Mouse (Mus musculus): ENCODE measurements around the gene Rcsd1. TPM values are rescaled to one million over a fixed set of nuclear protein-coding genes. Genes with fewer than 3 reads are reported as not detected.

Rcsd1 gene
- total and polyA plus RNA-seq, 3 experiments, result 22.7 to 81.1 (median 35.7) TPM

GRCm38 (mm10) chr1:165614793-165615192 is 94.8 kb downstream of the Rcsd1 start:
- DNase-seq (ENCODE audit: extremely low read depth), result no peak
- in situ Hi-C loops (cut with MboI; ENCODE audit: low pct_ligation_motif_present, low pct_unique_long_range_greater_than_20kb, low sequenced_read_pairs), result no loop called here
- dilution Hi-C loops (cut with MboI; ENCODE audit: extremely low pct_ligation_motif_present, extremely low pct_unique_long_range_greater_than_20kb, low sequenced_read_pairs), result no loop called here
- no peaks in the 10 kb centered on the region for H3K79me2 ChIP-seq (replicated peaks; ENCODE audit: control insufficient read depth, extremely low read depth, insufficient read depth, poor library complexity, severe bottlenecking)
- no peak overlapping the region for H3K4me3 ChIP-seq (replicated peaks in 1 of 3; ENCODE audit: low read depth in 2 of 3, low read length in 2 of 3, poor library complexity in 1 of 3)
- peaks cover 0 to 2% of the 10 kb centered on the region in 2 experiments for H3K36me3 ChIP-seq (replicated peaks in 1 of 2; ENCODE audit: control insufficient read depth in 1 of 2, insufficient read depth in 1 of 2, low read length in 1 of 2)
- H3K4me1 ChIP-seq (ENCODE audit: control insufficient read depth in 1 of 2, insufficient read depth in 2 of 2), result peaks cover 2 to 23% of the 10 kb centered on the region in 2 experiments; a peak in 3 of 4 replicates
- no peak overlapping the region for H3K4me2 ChIP-seq (ENCODE audit: insufficient read depth, low read depth, poor library complexity, severe bottlenecking)
- TF ChIP-seq MAX (IDR thresholded peaks at IDR 0.05; ENCODE audit: low read length) (no peak), TCF12 (IDR thresholded peaks at IDR 0.05; ENCODE audit: low read depth, low read length) (no peak), MAZ (IDR thresholded peaks at IDR 0.05; ENCODE audit: low read depth, low read length) (no peak), JUN (IDR thresholded peaks at IDR 0.05; ENCODE audit: insufficient read depth, low read depth, low read length) (no peak), ZC3H11A (IDR thresholded peaks at IDR 0.05; ENCODE audit: low read depth, low read length) (no peak), GABPA (IDR thresholded peaks at IDR 0.05; ENCODE audit: insufficient replicate concordance, low read depth, low read length) (no peak)
- no peak overlapping the region for H3K27ac ChIP-seq (ENCODE audit: insufficient read depth, low read depth)
- no peaks in the 10 kb centered on the region for H3K9me3 ChIP-seq (replicated peaks; ENCODE audit: low read length)
- H3K9ac ChIP-seq (ENCODE audit: insufficient read depth, low read depth), result no peak overlapping the region
- H3K27me3 ChIP-seq (replicated peaks), result no peaks in the 10 kb centered on the region

GRCm38 (mm10) chr1:165613926-165614325 is 95.6 kb downstream of the Rcsd1 start:
- H3K9ac ChIP-seq (ENCODE audit: insufficient read depth, low read depth), result no peak overlapping the region
- no peak for DNase-seq (ENCODE audit: extremely low read depth)
- no peak overlapping the region for H3K4me2 ChIP-seq (ENCODE audit: insufficient read depth, low read depth, poor library complexity, severe bottlenecking)
- no peaks in the 10 kb centered on the region for H3K27me3 ChIP-seq (replicated peaks)
- H3K4me1 ChIP-seq (ENCODE audit: control insufficient read depth in 1 of 2, insufficient read depth in 2 of 2), result peaks cover 5 to 31% of the 10 kb centered on the region in 2 experiments
- no peaks in the 10 kb centered on the region for H3K79me2 ChIP-seq (replicated peaks; ENCODE audit: control insufficient read depth, extremely low read depth, insufficient read depth, poor library complexity, severe bottlenecking)
- H3K27ac ChIP-seq (ENCODE audit: insufficient read depth, low read depth), result no peak overlapping the region
- TF ChIP-seq RCOR1 (conservative IDR thresholded peaks at IDR 0.05; ENCODE audit: low read depth, low read length), result no peak
- no peak for TF ChIP-seq POLR2A (IDR thresholded peaks at IDR 0.05; ENCODE audit: low read depth, low read length)
- TF ChIP-seq SMC3 (IDR thresholded peaks at IDR 0.05; ENCODE audit: low read depth, low read length), result no peak
- TF ChIP-seq ELF1 (IDR thresholded peaks at IDR 0.05; ENCODE audit: low read depth, low read length), result no peak
- TF ChIP-seq CHD1 (IDR thresholded peaks at IDR 0.05; ENCODE audit: low read depth, low read length), result no peak
- no peak for TF ChIP-seq PAX5 (IDR thresholded peaks at IDR 0.05; ENCODE audit: low read length)
- no peak for TF ChIP-seq IRF4 (IDR thresholded peaks at IDR 0.05; ENCODE audit: low read depth, low read length)
- TF ChIP-seq ZC3H11A (IDR thresholded peaks at IDR 0.05; ENCODE audit: low read depth, low read length), result no peak
- TF ChIP-seq MAFK (IDR thresholded peaks at IDR 0.05; ENCODE audit: insufficient replicate concordance, low read length), result no peak
- no peak for TF ChIP-seq NELFE (IDR thresholded peaks at IDR 0.05; ENCODE audit: low read depth, low read length)
- no peak for TF ChIP-seq SIN3A (IDR thresholded peaks at IDR 0.05; ENCODE audit: low read length)
- no peak for TF ChIP-seq JUN (IDR thresholded peaks at IDR 0.05; ENCODE audit: insufficient read depth, low read depth, low read length)
- no peak for TF ChIP-seq MAX (IDR thresholded peaks at IDR 0.05; ENCODE audit: low read length)
- TF ChIP-seq USF2 (conservative IDR thresholded peaks at IDR 0.05; ENCODE audit: low read depth, low read length), result no peak
- no peak for TF ChIP-seq JUND (conservative IDR thresholded peaks at IDR 0.05; ENCODE audit: low read depth, low read length)
- TF ChIP-seq BHLHE40 (IDR thresholded peaks at IDR 0.05; ENCODE audit: low read depth, low read length), result no peak
- no peak for TF ChIP-seq POLR2AphosphoS2 (IDR thresholded peaks at IDR 0.05; ENCODE audit: low read depth, low read length)
- dilution Hi-C loops (cut with MboI; ENCODE audit: extremely low pct_ligation_motif_present, extremely low pct_unique_long_range_greater_than_20kb, low sequenced_read_pairs) (no loop called here), in situ Hi-C loops (cut with MboI; ENCODE audit: low pct_ligation_motif_present, low pct_unique_long_range_greater_than_20kb, low sequenced_read_pairs) (no loop called here)
- peaks cover 0 to 2% of the 10 kb centered on the region in 2 experiments for H3K36me3 ChIP-seq (replicated peaks in 1 of 2; ENCODE audit: control insufficient read depth in 1 of 2, insufficient read depth in 1 of 2, low read length in 1 of 2)
- H3K9me3 ChIP-seq (replicated peaks; ENCODE audit: low read length), result no peaks in the 10 kb centered on the region
- no peak overlapping the region for H3K4me3 ChIP-seq (replicated peaks in 1 of 3; ENCODE audit: low read depth in 2 of 3, low read length in 2 of 3, poor library complexity in 1 of 3)
